Mouse (Mus musculus): Measurements from ENCODE around the gene Ets2.

GRCm38 (mm10) chr16:95715026-95715425 is 13.2 kb downstream of the Ets2 start:
- TF ChIP-seq GATA1 (IDR thresholded peaks at IDR 0.05; ENCODE audit: borderline replicate concordance, low read length) (no peak), FLI1 (IDR thresholded peaks at IDR 0.05; ENCODE audit: low read length) (no peak)
